Mouse (Mus musculus) lung, embryonic 15.5 days (tissue): ENCODE measurements around the gene Zfp281. TPM values are rescaled to one million over a fixed set of nuclear protein-coding genes. Genes with fewer than 3 reads are reported as not detected.

Experiments
- ATAC-seq: fragments of 200-750 bp; cut with Nextera tagmentation; 2 replicates; pipeline ENCODE4 v1.8.0; 2017; ENCODE audit warnings: moderate number of reproducible peaks, borderline replicate concordance; ENCODE audit not compliant: low FRiP score, low TSS enrichment; ENCODE audit errors: extremely low read depth
- H3K27ac ChIP-seq: fragments of 300-500 bp; sonication (generic); 2 replicates; pipeline ENCODE4 v1.5.1; 2015; ENCODE audit warnings: moderate library complexity, mild to moderate bottlenecking, inconsistent platforms
- H3K27me3 ChIP-seq: fragments of 300-500 bp; sonication (generic); 2 replicates; pipeline ENCODE4 v1.6.1; 2015; ENCODE audit warnings: inconsistent platforms
- H3K36me3 ChIP-seq: fragments of 300-500 bp; sonication (generic); 2 replicates; pipeline ENCODE4 v1.6.1; 2015; ENCODE audit warnings: inconsistent platforms
- H3K4me1 ChIP-seq: fragments of 300-500 bp; sonication (generic); 2 replicates; pipeline ENCODE4 v1.6.1; 2015; ENCODE audit warnings: inconsistent platforms
- H3K4me2 ChIP-seq: fragments of 300-500 bp; sonication (generic); 2 replicates; pipeline ENCODE4 v1.6.1; 2015; ENCODE audit warnings: inconsistent platforms, mild to moderate bottlenecking, moderate library complexity
- H3K4me3 ChIP-seq: fragments of 300-500 bp; sonication (generic); 2 replicates; pipeline ENCODE4 v1.5.1; 2015; ENCODE audit warnings: mild to moderate bottlenecking, inconsistent platforms
- H3K9ac ChIP-seq: fragments of 300-500 bp; sonication (generic); 2 replicates; pipeline ENCODE4 v1.6.1; 2015; ENCODE audit warnings: inconsistent platforms
- H3K9me3 ChIP-seq: fragments of 300-500 bp; sonication (generic); 2 replicates; pipeline ENCODE4 v1.6.1; 2016; ENCODE audit warnings: inconsistent platforms
- WGBS: fragments of 180-500 bp; shearing (Covaris S2); methylation state at CpG from one replicate; pipeline ENCODE4 v1.1.7; 2015; 5-methylcytosine and 5-hydroxymethylcytosine counted together
- polyA plus RNA-seq: library from polyadenylated mRNA; unstranded; fragments of >200 nt; fragmentation: Nextera tagmentation; extraction: Ambion mirVana; gene quantifications from 2 replicates; pipeline ENCODE4 v1.2.1, GENCODE M21; 2015

Zfp281 gene
- polyA plus RNA-seq, 1 experiment from 2014 or later: 20.6 TPM

DNA sequence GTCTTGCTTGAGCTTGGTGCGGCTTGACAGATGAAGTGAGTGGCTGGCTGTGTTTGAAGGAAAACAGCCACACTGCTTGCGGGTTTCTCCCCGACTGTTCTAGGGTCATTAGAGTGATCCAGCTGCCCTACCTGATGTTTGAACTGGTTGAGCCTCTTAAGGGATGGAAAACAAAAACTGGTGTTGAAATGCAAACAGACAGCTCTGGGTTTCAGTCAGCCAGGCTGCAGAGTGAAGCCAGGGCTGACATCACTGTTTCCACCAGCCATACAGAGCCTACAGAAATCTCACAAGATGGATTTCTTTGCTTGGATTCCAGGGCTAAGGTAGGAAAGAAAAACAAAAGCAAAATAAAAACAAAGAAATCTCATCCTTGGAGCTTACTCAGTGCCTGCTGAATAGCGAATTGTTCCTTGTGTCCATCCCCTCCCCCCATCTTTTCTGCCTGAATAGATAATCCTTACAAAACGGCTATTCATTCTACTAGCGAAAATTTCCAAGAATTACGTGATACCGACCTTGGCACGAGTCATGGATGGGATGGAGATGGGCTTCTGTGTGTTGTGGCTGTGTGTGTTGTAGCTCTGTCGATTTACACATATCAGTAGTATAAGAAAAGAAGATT, 37.4 kb downstream of the Zfp281 start:
- peak; percentile 48; the same call in 1 of the 2 replicates for ATAC-seq
- H3K4me2 ChIP-seq: peak overlapping the region; percentile 18; the same call in 1 of the 2 replicates

DNA sequence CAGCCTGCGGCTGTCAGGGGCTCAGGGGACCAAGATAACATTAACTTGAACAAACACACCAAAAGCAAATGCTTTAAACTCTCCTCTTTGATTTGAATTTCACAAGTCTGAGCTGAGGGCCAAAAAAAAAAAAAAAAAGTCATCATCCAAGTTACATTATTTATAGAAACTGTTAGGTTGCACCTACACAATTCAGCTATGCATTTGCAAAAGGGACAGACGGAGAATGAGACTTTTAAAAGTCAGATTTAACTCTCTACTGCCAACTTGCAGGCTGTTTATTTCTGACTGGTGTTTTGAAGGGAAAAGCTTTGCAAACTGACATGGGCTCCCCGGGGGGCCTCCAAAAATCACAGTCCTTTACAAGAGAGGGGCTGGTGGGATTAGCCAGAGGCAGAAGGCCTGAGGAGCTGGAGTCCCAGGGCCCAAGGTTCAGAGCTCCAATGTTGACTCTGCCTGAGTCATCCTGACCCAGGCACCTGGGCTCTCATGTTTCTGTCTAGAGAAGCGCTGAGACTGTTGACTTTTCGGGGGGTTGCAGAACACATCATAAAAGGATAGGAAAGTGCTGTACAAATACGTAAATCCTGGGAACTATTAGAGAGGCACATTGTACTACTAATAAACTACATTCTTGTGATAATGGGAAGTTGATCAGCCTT, 40.4 kb downstream of the Zfp281 start:
- Histone ChIP-seq H3K36me3 (no peaks in the 10 kb centered on the region), H3K27me3 (no peaks in the 10 kb centered on the region), H3K4me2 (no peak overlapping the region), H3K27ac (peak overlapping the region; percentile 24; the same call in 1 of the 2 replicates), H3K4me3 (no peak overlapping the region), H3K9ac (no peak overlapping the region), H3K9me3 (no peaks in the 10 kb centered on the region), H3K4me1 (peaks cover 23% of the 10 kb centered on the region)
- ATAC-seq: no peak
- 22% methylated on average over 6 of the region's 6 CpGs for WGBS

More for the DNA sequence above, 37.4 kb downstream of the Zfp281 start:
- Histone ChIP-seq H3K4me1 (peaks cover 23% of the 10 kb centered on the region), H3K27me3 (no peaks in the 10 kb centered on the region), H3K4me3 (no peak overlapping the region), H3K27ac (no peak overlapping the region), H3K9me3 (no peaks in the 10 kb centered on the region), H3K36me3 (no peaks in the 10 kb centered on the region), H3K9ac (no peak overlapping the region)
- WGBS: 25% methylated on average over 10 of the region's 10 CpGs

DNA sequence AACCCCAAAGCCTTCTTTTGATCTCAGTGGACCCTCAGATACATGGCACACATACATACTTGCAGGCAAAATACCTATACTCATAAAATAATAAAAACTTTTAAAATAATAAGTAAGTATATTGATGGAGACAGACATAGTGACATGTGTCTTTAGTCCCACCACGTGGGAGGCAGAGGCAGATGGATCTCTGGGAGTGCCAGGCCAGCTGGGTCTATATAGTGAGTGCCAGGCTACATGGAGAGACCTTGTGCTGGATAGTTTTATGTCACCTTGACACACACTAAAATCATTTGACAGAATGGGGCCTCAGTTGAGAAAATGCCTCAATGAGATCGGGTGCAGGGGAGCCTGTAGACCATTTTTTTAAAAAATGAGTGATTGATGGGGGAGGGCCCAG, 41.8 kb downstream of the Zfp281 start:
- no peak overlapping the region for H3K9ac ChIP-seq
- H3K27me3 ChIP-seq: no peaks in the 10 kb centered on the region
- no peak overlapping the region for H3K4me3 ChIP-seq
- H3K9me3 ChIP-seq: no peaks in the 10 kb centered on the region
- no peak overlapping the region for H3K27ac ChIP-seq
- no peak overlapping the region for H3K4me2 ChIP-seq
- 57% methylated on average over 2 of the region's 2 CpGs for WGBS
- ATAC-seq: no peak
- H3K36me3 ChIP-seq: no peaks in the 10 kb centered on the region
- H3K4me1 ChIP-seq: peaks cover 20% of the 10 kb centered on the region

DNA sequence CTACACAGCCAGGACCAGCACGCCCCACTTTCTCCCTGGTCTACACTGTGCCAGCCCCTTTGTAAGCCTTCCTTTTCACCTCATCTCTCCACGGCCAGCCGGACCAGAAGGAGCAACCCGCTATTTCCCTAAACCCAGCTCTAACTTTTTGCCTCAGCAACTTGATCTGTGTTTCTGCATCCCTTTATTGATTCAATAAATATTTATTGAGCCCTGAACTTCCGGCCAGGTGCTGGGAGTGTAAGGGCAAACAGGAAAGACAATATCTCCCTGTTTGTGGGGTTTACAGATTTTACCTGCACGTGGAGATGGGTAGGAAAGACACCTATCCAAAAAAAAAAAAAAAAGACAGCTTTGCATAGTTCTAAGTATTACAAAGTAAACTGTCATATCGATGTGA, 45.2 kb downstream of the Zfp281 start:
- Histone ChIP-seq H3K9me3 (no peaks in the 10 kb centered on the region), H3K36me3 (no peaks in the 10 kb centered on the region), H3K27ac (no peak overlapping the region), H3K9ac (no peak overlapping the region), H3K4me2 (no peak overlapping the region), H3K4me1 (peaks cover 30% of the 10 kb centered on the region), H3K4me3 (no peak overlapping the region), H3K27me3 (no peaks in the 10 kb centered on the region)
- WGBS: 55% methylated on average over 7 of the region's 7 CpGs
- no peak for ATAC-seq

DNA sequence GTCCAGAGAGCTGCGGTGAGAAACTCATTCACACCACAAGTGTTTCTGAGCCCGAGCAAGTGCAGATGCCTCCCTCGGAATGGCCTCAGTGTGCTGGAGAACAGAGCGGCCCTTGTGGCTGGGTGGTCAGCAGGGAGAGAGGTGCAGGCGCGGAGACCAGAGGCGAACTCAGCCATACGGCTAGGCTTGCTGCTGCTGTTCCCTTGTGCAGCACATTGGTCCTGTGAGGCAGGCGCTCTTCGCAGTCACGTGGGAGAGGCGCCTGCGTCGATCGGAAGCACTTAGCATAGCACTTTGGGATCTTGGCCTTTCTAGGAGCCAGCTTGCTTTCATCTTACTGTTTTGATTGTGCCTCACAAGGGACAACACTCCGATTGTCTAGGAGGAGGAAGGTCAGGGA, 45.7 kb downstream of the Zfp281 start:
- peaks cover 26% of the 10 kb centered on the region for H3K4me1 ChIP-seq
- WGBS: 25% methylated on average over 16 of the region's 16 CpGs
- no peaks in the 10 kb centered on the region for H3K27me3 ChIP-seq
- peak overlapping the region; percentile 4; the same call in 1 of the 2 replicates for H3K4me2 ChIP-seq
- no peaks in the 10 kb centered on the region for H3K9me3 ChIP-seq
- H3K27ac ChIP-seq: no peak overlapping the region
- H3K4me3 ChIP-seq: no peak overlapping the region
- no peak overlapping the region for H3K9ac ChIP-seq
- H3K36me3 ChIP-seq: no peaks in the 10 kb centered on the region
- ATAC-seq: peak; percentile 60; the same call in 1 of the 2 replicates

DNA sequence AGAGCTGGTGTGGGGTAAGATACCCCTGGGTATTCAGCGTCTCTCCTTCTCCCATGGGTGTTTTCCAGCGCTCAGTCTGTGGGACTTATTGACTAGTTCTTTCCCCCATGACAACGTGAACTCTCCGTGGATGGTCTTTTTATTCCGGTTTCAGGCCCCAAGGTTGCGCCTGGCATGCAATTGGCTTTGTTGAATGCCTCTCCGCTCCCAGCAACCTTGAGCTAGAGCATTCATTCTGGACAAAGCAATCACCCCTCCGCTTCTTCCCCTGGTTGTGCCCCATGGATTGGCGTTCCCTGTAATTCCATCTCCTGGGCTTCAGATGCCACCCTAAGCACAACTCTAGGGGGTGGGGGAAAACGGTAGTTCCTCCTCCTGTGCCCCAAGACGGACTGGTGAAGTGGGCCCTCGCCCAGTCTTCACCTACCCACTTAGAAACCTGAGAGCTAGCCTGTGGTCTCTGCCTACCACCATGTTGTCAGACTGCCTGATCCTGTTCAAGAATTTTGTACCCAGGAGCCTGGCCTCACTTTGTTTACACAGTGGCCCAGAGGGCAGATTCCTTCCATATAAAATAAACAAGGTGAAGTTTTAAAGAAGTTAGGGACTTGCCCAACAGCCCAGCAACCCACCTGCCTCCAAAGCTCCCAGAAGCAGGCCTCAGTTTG, 47.2 kb downstream of the Zfp281 start:
- Histone ChIP-seq H3K27ac (peak overlapping the region; percentile 32; the same call in 1 of the 2 replicates), H3K4me2 (no peak overlapping the region), H3K4me3 (no peak overlapping the region), H3K9ac (no peak overlapping the region), H3K9me3 (no peaks in the 10 kb centered on the region), H3K4me1 (peaks cover 28% of the 10 kb centered on the region), H3K36me3 (no peaks in the 10 kb centered on the region), H3K27me3 (no peaks in the 10 kb centered on the region)
- ATAC-seq: no peak; the same call in 1 of the 2 replicates
- 79% methylated on average over 12 of the region's 12 CpGs for WGBS

DNA sequence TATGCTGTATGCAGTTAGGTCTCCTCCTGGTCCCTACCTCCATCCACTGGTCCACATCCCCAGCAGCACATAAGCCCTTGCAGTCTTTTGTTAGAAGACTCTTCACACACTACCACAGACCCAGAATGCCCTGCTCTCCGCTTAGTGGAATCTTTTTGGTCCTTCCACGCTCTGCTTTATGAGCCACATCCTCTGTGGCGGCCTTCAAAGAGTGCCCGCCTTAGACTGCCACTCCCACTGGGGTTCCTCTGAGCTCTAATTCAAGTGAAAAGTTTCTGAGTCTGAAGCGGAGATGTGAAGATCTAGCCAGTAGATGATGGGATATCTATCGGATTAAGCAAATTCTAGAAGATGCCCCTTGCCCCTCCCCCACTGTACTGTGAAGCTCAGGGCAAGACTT, 47.9 kb downstream of the Zfp281 start:
- H3K9ac ChIP-seq: no peak overlapping the region
- ATAC-seq: no peak
- H3K4me2 ChIP-seq: no peak overlapping the region
- H3K4me1 ChIP-seq: peaks cover 28% of the 10 kb centered on the region
- no peaks in the 10 kb centered on the region for H3K9me3 ChIP-seq
- H3K36me3 ChIP-seq: no peaks in the 10 kb centered on the region
- WGBS: 84% methylated on average over 6 of the region's 6 CpGs
- no peaks in the 10 kb centered on the region for H3K27me3 ChIP-seq
- peak overlapping the region; percentile 32 for H3K27ac ChIP-seq
- H3K4me3 ChIP-seq: no peak overlapping the region

DNA sequence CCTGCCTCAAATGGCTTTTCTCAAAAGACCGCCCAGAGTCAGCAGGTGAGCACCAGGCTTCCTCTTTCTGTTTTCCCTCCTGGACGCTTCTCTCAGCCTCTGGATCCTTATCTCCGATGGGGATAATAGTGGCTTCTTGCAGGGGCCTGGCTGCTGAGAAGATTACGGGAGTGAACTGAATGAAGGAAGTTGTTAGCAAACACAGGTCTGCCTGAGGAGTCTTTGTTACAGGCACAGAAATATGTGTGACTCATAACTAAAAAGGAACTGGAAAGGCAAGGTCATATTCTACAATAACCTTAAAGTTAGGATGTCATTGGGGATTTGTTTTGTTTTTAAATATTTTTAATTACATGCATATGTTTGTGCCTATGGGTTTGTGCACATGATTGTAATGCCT, 48.6 kb downstream of the Zfp281 start:
- Histone ChIP-seq H3K27ac (no peak overlapping the region; the same call in 1 of the 2 replicates), H3K36me3 (no peaks in the 10 kb centered on the region), H3K4me1 (peaks cover 28% of the 10 kb centered on the region), H3K9ac (no peak overlapping the region), H3K27me3 (no peaks in the 10 kb centered on the region), H3K4me3 (no peak overlapping the region), H3K4me2 (no peak overlapping the region), H3K9me3 (no peaks in the 10 kb centered on the region)
- 47% methylated on average over 4 of the region's 4 CpGs for WGBS
- ATAC-seq: no peak

DNA sequence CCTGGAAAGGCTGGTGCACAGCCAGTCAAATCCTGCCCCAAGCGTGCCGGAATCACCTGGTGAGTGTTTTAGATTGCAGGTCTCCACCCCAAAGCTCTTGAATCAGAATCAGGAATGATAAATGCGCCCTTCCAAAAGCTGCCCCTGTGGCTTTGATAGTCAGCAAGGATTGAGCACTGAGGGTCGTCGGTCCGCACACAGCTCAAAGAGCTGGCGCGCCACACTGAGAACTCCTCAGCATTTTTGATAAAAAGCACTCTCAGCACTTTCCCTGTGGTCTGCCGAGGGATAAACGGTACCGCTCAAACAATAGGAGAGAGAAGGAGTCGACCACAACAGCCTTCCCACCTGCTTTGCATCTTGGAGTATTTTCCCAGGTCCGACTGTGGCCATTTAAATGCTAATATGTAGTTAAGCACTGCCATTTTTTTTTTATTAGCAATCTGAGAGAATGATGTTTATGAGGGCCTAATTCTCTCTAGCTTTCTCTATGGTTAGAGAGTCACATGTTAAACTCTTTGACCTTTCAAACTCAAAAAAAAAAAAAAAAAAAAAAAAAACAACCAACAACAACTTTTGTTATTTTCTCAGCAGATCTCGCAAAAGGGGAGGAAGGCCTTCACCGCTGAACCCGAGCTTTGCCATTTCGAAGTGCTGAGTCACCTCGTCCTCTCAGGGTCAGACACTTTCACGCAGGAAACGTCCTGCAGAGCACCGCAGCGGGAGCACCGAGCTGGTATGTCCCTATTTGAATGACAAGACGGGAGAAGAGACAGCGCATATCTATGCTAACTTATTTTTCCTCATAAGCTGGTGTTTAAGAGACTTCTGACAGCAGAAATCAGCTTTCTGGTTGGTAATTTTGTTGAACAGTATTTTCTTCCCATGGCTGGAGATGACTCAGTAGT, 50.1 kb downstream of the Zfp281 start:
- H3K27ac ChIP-seq: no peak overlapping the region
- ATAC-seq: no peak
- no peak overlapping the region for H3K9ac ChIP-seq
- whole genome bisulfite sequencing: 34% methylated on average over 25 of the region's 25 CpGs
- H3K4me3 ChIP-seq: no peak overlapping the region
- no peaks in the 10 kb centered on the region for H3K9me3 ChIP-seq
- H3K4me2 ChIP-seq: no peak overlapping the region
- no peaks in the 10 kb centered on the region for H3K27me3 ChIP-seq
- no peaks in the 10 kb centered on the region for H3K36me3 ChIP-seq
- H3K4me1 ChIP-seq: peaks cover 28% of the 10 kb centered on the region

DNA sequence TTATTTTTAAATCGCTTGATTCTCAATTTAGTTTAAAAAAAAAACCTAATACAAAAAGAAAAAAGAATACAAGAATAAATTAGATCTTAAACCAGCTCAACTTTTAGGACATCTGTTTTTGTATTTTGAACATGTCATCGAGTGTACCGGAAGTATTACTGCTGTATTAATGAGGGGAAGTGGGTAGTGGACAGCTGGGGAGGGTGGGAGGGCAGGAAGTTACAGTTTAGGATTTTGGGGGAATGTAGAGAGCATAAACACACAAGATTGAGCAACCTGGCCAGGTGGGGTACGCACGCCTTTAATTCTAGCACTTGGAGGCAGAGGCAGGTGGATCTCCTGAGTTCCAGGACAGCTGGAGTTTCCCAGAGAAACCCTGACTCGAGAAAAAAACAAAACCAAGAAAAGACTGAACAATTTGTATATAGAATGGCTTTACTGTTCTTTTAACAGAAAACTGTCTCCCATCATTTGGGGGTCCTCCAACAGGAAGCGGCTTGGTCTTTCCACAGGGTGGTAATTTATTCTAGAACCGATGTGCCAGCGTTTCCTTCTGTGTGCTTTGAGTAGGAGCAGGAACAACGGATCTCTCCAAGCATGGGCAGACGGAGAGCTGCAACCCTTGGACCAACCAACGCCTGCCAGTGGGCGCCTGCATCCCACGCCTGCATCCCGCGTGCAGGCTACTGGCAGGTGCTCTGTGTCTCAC, 51.2 kb downstream of the Zfp281 start:
- Histone ChIP-seq H3K36me3 (no peaks in the 10 kb centered on the region), H3K4me3 (no peak overlapping the region), H3K4me2 (no peak overlapping the region), H3K4me1 (peaks cover 28% of the 10 kb centered on the region), H3K9me3 (no peaks in the 10 kb centered on the region), H3K27ac (no peak overlapping the region), H3K27me3 (no peaks in the 10 kb centered on the region), H3K9ac (no peak overlapping the region)
- no peak for ATAC-seq
- WGBS: 74% methylated on average over 16 of the region's 16 CpGs

DNA sequence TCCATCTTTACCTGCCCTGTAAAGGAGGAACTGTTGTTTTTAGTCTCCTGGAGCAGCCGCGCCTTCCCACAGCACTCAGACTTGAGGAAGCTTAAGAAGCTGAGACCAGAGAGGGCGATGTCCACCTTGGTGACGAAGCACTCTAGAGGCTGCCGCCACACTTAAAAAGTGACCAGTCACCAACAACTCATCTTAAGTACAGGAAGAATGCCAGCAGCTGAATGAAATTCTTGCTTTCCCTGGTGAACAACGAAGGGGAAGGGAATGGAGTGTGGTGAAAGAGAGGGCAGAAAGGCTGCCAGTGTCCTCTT, 51.7 kb downstream of the Zfp281 start:
- no peak for ATAC-seq
- WGBS: 59% methylated on average over 6 of the region's 6 CpGs
- Histone ChIP-seq H3K4me2 (no peak overlapping the region), H3K27ac (no peak overlapping the region), H3K9ac (no peak overlapping the region), H3K36me3 (no peaks in the 10 kb centered on the region), H3K4me1 (peaks cover 27% of the 10 kb centered on the region), H3K4me3 (no peak overlapping the region), H3K27me3 (no peaks in the 10 kb centered on the region), H3K9me3 (no peaks in the 10 kb centered on the region)
